In the genomic region with DNA sequence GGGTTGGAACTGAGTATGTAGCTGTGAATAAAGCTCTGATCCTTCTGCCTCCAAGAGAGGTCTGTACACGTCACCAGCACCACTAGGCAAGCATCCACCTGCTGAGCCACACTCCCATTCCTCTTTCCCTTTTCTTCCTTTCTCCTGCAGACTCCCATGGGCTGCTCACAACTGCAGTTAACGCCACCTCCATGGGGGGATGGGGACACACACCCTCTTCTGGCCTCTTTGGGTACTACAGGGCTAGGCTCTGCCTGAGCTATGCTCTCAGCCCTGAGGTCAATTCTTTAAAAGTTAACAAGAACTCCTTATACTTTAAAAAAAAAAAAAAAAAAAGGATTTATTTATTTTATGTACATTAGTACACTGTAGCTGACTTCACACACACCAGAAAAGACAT, we compare ENCODE assay signal across 12 mouse cellular contexts. TPM values are rescaled to one million over a fixed set of nuclear protein-coding genes. Genes with fewer than 3 reads are reported as not detected.
DNase-seq lines count a peak whose midpoint lies in the region; ATAC-seq and TF ChIP-seq lines count a peak whose summit lies in the region.
"Had no signal": no experiment of that assay in that cellular context is flagged by ENCODE, and none has a peak within 500 bp of the region (broad histone marks: within the 10 kb centered on the region; RNA-seq: fewer than 3 reads in every experiment).

No protein-coding gene starts in this region.

- DNase-seq in heart, postnatal 0 days (ENCODE audit: low spot score), result no peak
- DNase-seq in heart, postnatal 4 days, result no peak
- DNase-seq in lung, embryonic 14.5 days, result no peak
- no peak for DNase-seq in lung, postnatal 25 days (ENCODE audit: low spot score)
- DNase-seq: adrenal gland, postnatal 14 days; heart, postnatal 14 days had no signal

- no peak overlapping the region for H3K4me3 ChIP-seq in heart, postnatal 0 days (ENCODE audit: low read depth, low read length)
- H3K4me3 ChIP-seq in lung, embryonic 14.5 days (ENCODE audit: low read depth, low read length), result no peak overlapping the region
- H3K4me3 ChIP-seq in ES-Bruce4 (ENCODE audit: low read depth, low read length), result no peak overlapping the region
- H3K4me3 ChIP-seq in cortical plate, adult 2 months (ENCODE audit: insufficient read depth, low read length), result no peak overlapping the region
- H3K4me3 ChIP-seq: liver, embryonic 15.5 days; midbrain, embryonic 10.5 days; stomach, embryonic 15.5 days had no signal

- no peak for TF ChIP-seq POLR2A in ES-Bruce4 (IDR thresholded peaks at IDR 0.05; ENCODE audit: insufficient read depth, low read length)
- TF ChIP-seq POLR2A in cortical plate, adult 2 months (IDR thresholded peaks at IDR 0.05; ENCODE audit: extremely low read depth, insufficient read depth, low read length), result no peak

- no peak for ATAC-seq in heart, postnatal 0 days (ENCODE audit: insufficient read depth, low read depth)
- ATAC-seq in lung, embryonic 14.5 days (ENCODE audit: insufficient read depth), result no peak
- no peak for ATAC-seq in erythroid progenitor cell, adult 5-6 weeks (replicated peaks; ENCODE audit: low FRiP score, poor library complexity, severe bottlenecking)

- 91% methylated on average over 2 of the region's 2 CpGs for WGBS in heart, postnatal 0 days
- 97% methylated on average over 2 of the region's 2 CpGs for WGBS in lung, embryonic 14.5 days

- peaks cover 99% of the 10 kb centered on the region for H3K36me3 ChIP-seq in heart, postnatal 0 days (replicated peaks; ENCODE audit: control insufficient read depth, insufficient read depth, low read length)
- peaks cover 94% of the 10 kb centered on the region for H3K36me3 ChIP-seq in lung, embryonic 14.5 days (ENCODE audit: insufficient read depth)
- H3K36me3 ChIP-seq in ES-Bruce4 (ENCODE audit: control insufficient read depth, insufficient read depth, low read length, poor library complexity, severe bottlenecking), result peaks cover 9% of the 10 kb centered on the region

- H3K4me2 ChIP-seq in heart, postnatal 0 days (ENCODE audit: low read depth, low read length), result no peak overlapping the region
- no peak overlapping the region for H3K4me2 ChIP-seq in lung, embryonic 14.5 days
- H3K4me2 ChIP-seq: liver, embryonic 15.5 days; stomach, embryonic 15.5 days had no signal

- no peak overlapping the region for H3K27ac ChIP-seq in heart, postnatal 0 days (ENCODE audit: low read depth)
- no peak overlapping the region for H3K27ac ChIP-seq in lung, embryonic 14.5 days (ENCODE audit: low read depth)
- H3K27ac ChIP-seq in ES-Bruce4 (ENCODE audit: insufficient read depth, low read length), result no peak overlapping the region
- no peak overlapping the region for H3K27ac ChIP-seq in cortical plate, adult 2 months (ENCODE audit: insufficient read depth, low read length)
- H3K27ac ChIP-seq: liver, embryonic 15.5 days; midbrain, embryonic 10.5 days; stomach, embryonic 15.5 days had no signal

- no peaks in the 10 kb centered on the region for H3K9me3 ChIP-seq in heart, postnatal 0 days (replicated peaks; ENCODE audit: control insufficient read depth, low read length)
- no peaks in the 10 kb centered on the region for H3K9me3 ChIP-seq in lung, embryonic 14.5 days (ENCODE audit: low read depth, low read length)
- no peaks in the 10 kb centered on the region for H3K9me3 ChIP-seq in ES-Bruce4 (replicated peaks; ENCODE audit: control insufficient read depth, insufficient read depth, low read length, poor library complexity, severe bottlenecking)
- H3K9me3 ChIP-seq: liver, embryonic 15.5 days; midbrain, embryonic 10.5 days; stomach, embryonic 15.5 days had no signal

- H3K9ac ChIP-seq in heart, postnatal 0 days (replicated peaks; ENCODE audit: low read depth, low read length), result no peak overlapping the region
- H3K9ac ChIP-seq in lung, embryonic 14.5 days, result no peak overlapping the region
- no peak overlapping the region for H3K9ac ChIP-seq in ES-Bruce4 (ENCODE audit: low read depth, poor library complexity, severe bottlenecking)
- H3K9ac ChIP-seq: liver, embryonic 15.5 days; stomach, embryonic 15.5 days had no signal

- no peak for TF ChIP-seq EP300 in heart, postnatal 0 days (IDR thresholded peaks at IDR 0.05; ENCODE audit: low read depth)
- TF ChIP-seq EP300 in ES-Bruce4 (IDR thresholded peaks at IDR 0.05; ENCODE audit: insufficient read depth, low read depth, low read length), result no peak

- TF ChIP-seq CTCF in heart, postnatal 0 days (IDR thresholded peaks at IDR 0.05; ENCODE audit: low read depth), result peak; percentile 17; the same call in 1 of the 2 replicates
- peak; percentile 38 for TF ChIP-seq CTCF in lung, embryonic 14.5 days (IDR thresholded peaks at IDR 0.05; ENCODE audit: low read depth)
- peak; percentile 53 for TF ChIP-seq CTCF in ES-Bruce4 (IDR thresholded peaks at IDR 0.05; ENCODE audit: low read depth, low read length)
- TF ChIP-seq CTCF in cortical plate, adult 2 months (IDR thresholded peaks at IDR 0.05; ENCODE audit: extremely low read depth, insufficient read depth, low read length), result 0 out of 2 replicates have a peak, but pooled peaks have one; percentile 3

- H3K27me3 ChIP-seq in heart, postnatal 0 days (ENCODE audit: control insufficient read depth, insufficient read depth, low read length), result no peaks in the 10 kb centered on the region
- H3K27me3 ChIP-seq in lung, embryonic 14.5 days (ENCODE audit: insufficient read depth, low read length), result no peaks in the 10 kb centered on the region
- H3K27me3 ChIP-seq in ES-Bruce4 (ENCODE audit: control insufficient read depth, insufficient read depth, low read length, poor library complexity, severe bottlenecking), result no peaks in the 10 kb centered on the region
- H3K27me3 ChIP-seq: liver, embryonic 15.5 days; stomach, embryonic 15.5 days had no signal

- no peaks in the 10 kb centered on the region for H3K4me1 ChIP-seq in heart, postnatal 0 days (ENCODE audit: control insufficient read depth, insufficient read depth)
- no peaks in the 10 kb centered on the region for H3K4me1 ChIP-seq in lung, embryonic 14.5 days (ENCODE audit: insufficient read depth)
- peaks cover 2% of the 10 kb centered on the region for H3K4me1 ChIP-seq in ES-Bruce4 (ENCODE audit: control insufficient read depth, insufficient read depth, low read length)
- H3K4me1 ChIP-seq in cortical plate, adult 2 months (ENCODE audit: control insufficient read depth, insufficient read depth, low read length), result no peaks in the 10 kb centered on the region
- H3K4me1 ChIP-seq: liver, embryonic 15.5 days; midbrain, embryonic 10.5 days; stomach, embryonic 15.5 days had no signal

RNA-seq across cellular contexts. Expression of a gene that starts 26.1 kb away (rescaled TPM):
- 16.0 and 26.4 TPM in 2 replicates for total RNA-seq in heart, postnatal 0 days (2014; rRNA removed; ENCODE audit: low replicate concordance)
- 5.5 and 5.6 TPM in 2 replicates for polyA plus RNA-seq in heart, postnatal 0 days (2015; fragmentation: Nextera tagmentation; extraction: Ambion mirVana)
- 10 to 100 TPM; 28.8 to 30.3 TPM for total RNA-seq in heart, postnatal 4 days (2021)
- 8.7 and 11.1 TPM in 2 replicates for polyA plus RNA-seq in lung, embryonic 14.5 days (2014; fragmentation: Nextera tagmentation; extraction: Ambion mirVana)
- 33.1 and 33.3 TPM in 2 replicates for polyA plus RNA-seq in ES-Bruce4 (2011; ENCODE audit: insufficient read depth, insufficient read length, low read depth, missing spikeins)
- polyA plus RNA-seq in cortical plate, adult 2 months (2012; rRNA removed), result 52.0 and 55.4 TPM in 2 replicates
- total RNA-seq in erythroid progenitor cell, adult 5-6 weeks (2015; ENCODE audit: low replicate concordance), result 4.3 and 8.8 TPM in 2 replicates
- 1.1 and 1.2 TPM in 2 replicates for total RNA-seq in erythroid progenitor cell, adult 5-6 weeks (2017; ENCODE audit: low replicate concordance)

RNA-seq across cellular contexts. Expression of a gene that starts 27.9 kb away (rescaled TPM):
- 4,715 and 5,632 TPM in 2 replicates for total RNA-seq in heart, postnatal 0 days (2014; rRNA removed; ENCODE audit: low replicate concordance)
- 4,516 and 4,665 TPM in 2 replicates for polyA plus RNA-seq in heart, postnatal 0 days (2015; fragmentation: Nextera tagmentation; extraction: Ambion mirVana)
- total RNA-seq in heart, postnatal 4 days (2021), result 1,000 to 10,000 TPM; 2,784 to 3,078 TPM
- 2.8 and 11.1 TPM in 2 replicates for polyA plus RNA-seq in lung, embryonic 14.5 days (2014; fragmentation: Nextera tagmentation; extraction: Ambion mirVana)
- polyA plus RNA-seq in ES-Bruce4 (2011; ENCODE audit: insufficient read depth, insufficient read length, low read depth, missing spikeins), result not detected in 2 replicates
- 0.66 TPM in 1 of 2 replicates, not detected in the other for polyA plus RNA-seq in cortical plate, adult 2 months (2012; rRNA removed)
- not detected in 2 replicates for total RNA-seq in erythroid progenitor cell, adult 5-6 weeks (2015; ENCODE audit: low replicate concordance)
- not detected in 2 replicates for total RNA-seq in erythroid progenitor cell, adult 5-6 weeks (2017; ENCODE audit: low replicate concordance)
- polyA plus RNA-seq: midbrain, embryonic 10.5 days had no signal

RNA-seq across cellular contexts. Expression of a gene that starts 28.6 kb away (rescaled TPM):
- total RNA-seq in heart, postnatal 0 days (2014; rRNA removed; ENCODE audit: low replicate concordance), result 0.31 TPM in 1 of 2 replicates, not detected in the other
- polyA plus RNA-seq in heart, postnatal 0 days (2015; fragmentation: Nextera tagmentation; extraction: Ambion mirVana), result 0.72 and 0.99 TPM in 2 replicates
- under 1 TPM; 0.33 to 0.36 TPM for total RNA-seq in heart, postnatal 4 days (2021)
- polyA plus RNA-seq in lung, embryonic 14.5 days (2014; fragmentation: Nextera tagmentation; extraction: Ambion mirVana), result 6.5 and 7.5 TPM in 2 replicates
- polyA plus RNA-seq in ES-Bruce4 (2011; ENCODE audit: insufficient read depth, insufficient read length, low read depth, missing spikeins), result 17.6 and 18.7 TPM in 2 replicates
- polyA plus RNA-seq in cortical plate, adult 2 months (2012; rRNA removed), result 2.9 and 3.0 TPM in 2 replicates
- total RNA-seq in erythroid progenitor cell, adult 5-6 weeks (2015; ENCODE audit: low replicate concordance), result 2.5 TPM in 1 of 2 replicates, not detected in the other
- not detected in 2 replicates for total RNA-seq in erythroid progenitor cell, adult 5-6 weeks (2017; ENCODE audit: low replicate concordance)

RNA-seq across cellular contexts. Expression of a gene that starts 30.7 kb away (rescaled TPM):
- 1.9 and 3.5 TPM in 2 replicates for total RNA-seq in heart, postnatal 0 days (2014; rRNA removed; ENCODE audit: low replicate concordance)
- 0.49 and 0.62 TPM in 2 replicates for polyA plus RNA-seq in heart, postnatal 0 days (2015; fragmentation: Nextera tagmentation; extraction: Ambion mirVana)
- total RNA-seq in heart, postnatal 4 days (2021), result 1 to 10 TPM in 1 of 2 experiments, under 1 TPM in 1; 0.93 to 1.1 TPM
- 1.7 and 2.2 TPM in 2 replicates for polyA plus RNA-seq in lung, embryonic 14.5 days (2014; fragmentation: Nextera tagmentation; extraction: Ambion mirVana)
- polyA plus RNA-seq in ES-Bruce4 (2011; ENCODE audit: insufficient read depth, insufficient read length, low read depth, missing spikeins), result 3.0 and 3.8 TPM in 2 replicates
- 0.06 and 0.23 TPM in 2 replicates for polyA plus RNA-seq in cortical plate, adult 2 months (2012; rRNA removed)
- not detected in 2 replicates for total RNA-seq in erythroid progenitor cell, adult 5-6 weeks (2015; ENCODE audit: low replicate concordance)
- not detected in 2 replicates for total RNA-seq in erythroid progenitor cell, adult 5-6 weeks (2017; ENCODE audit: low replicate concordance)

RNA-seq across cellular contexts. Expression of a gene that starts 50.7 kb away (rescaled TPM):
- total RNA-seq in heart, postnatal 0 days (2014; rRNA removed; ENCODE audit: low replicate concordance), result 20.4 and 30.8 TPM in 2 replicates
- 4.9 and 6.0 TPM in 2 replicates for polyA plus RNA-seq in heart, postnatal 0 days (2015; fragmentation: Nextera tagmentation; extraction: Ambion mirVana)
- total RNA-seq in heart, postnatal 4 days (2021), result 10 to 100 TPM; 13.8 to 18.6 TPM
- polyA plus RNA-seq in lung, embryonic 14.5 days (2014; fragmentation: Nextera tagmentation; extraction: Ambion mirVana), result 11.4 and 12.1 TPM in 2 replicates
- polyA plus RNA-seq in ES-Bruce4 (2011; ENCODE audit: insufficient read depth, insufficient read length, low read depth, missing spikeins), result 22.6 and 28.5 TPM in 2 replicates
- 41.4 and 48.3 TPM in 2 replicates for polyA plus RNA-seq in cortical plate, adult 2 months (2012; rRNA removed)
- 1.7 and 1.8 TPM in 2 replicates for total RNA-seq in erythroid progenitor cell, adult 5-6 weeks (2015; ENCODE audit: low replicate concordance)
- 5.3 and 11.3 TPM in 2 replicates for total RNA-seq in erythroid progenitor cell, adult 5-6 weeks (2017; ENCODE audit: low replicate concordance)

Comparison
In these comparisons a context has a peak if more than half of its experiments do, and no peak if none do; other contexts are left out.
1. CTCF ChIP-seq: peak in every context shown above with its lines; median percentile 53 in ES-Bruce4; 38 in lung, embryonic 14.5 days; 17 in heart, postnatal 0 days; 3 in cortical plate, adult 2 months.
2. RNA of a gene that starts 27.9 kb away (polyA plus RNA-seq): 4,516 to 4,665 TPM in heart, postnatal 0 days; 2.8 to 11.1 TPM in lung, embryonic 14.5 days, not detected in ES-Bruce4 and 0.66 TPM in cortical plate, adult 2 months; every median in the first group is over 100 times any median in the second.